23 mouse cellular contexts compared by ENCODE assay signal in the genomic region with DNA sequence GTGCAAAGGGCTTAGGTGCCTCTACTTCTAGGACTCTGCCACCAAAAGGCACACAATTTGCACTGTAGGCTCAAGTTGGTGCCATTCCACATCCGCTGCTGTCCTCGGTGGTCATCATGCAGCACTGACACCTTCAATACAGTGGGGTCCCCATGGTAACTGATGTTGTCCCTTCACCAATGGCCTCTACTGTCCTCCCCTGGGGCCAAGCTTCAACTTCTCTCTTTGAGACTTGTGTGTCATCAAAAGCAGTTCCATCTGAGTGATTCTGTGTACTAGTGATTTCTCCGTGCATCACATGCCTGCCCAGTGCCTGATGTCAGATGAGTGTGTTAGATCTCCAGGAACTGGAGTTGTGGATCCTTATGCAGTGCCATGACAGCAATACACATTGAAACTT.
A peak's percentile ranks its signal among the peaks of the same experiment; 100 is the strongest.
DNase-seq lines count a peak whose midpoint lies in the region; ATAC-seq and TF ChIP-seq lines count a peak whose summit lies in the region.
"Had no signal": no experiment of that assay in that cellular context is flagged by ENCODE, and none has a peak within 500 bp of the region (broad histone marks: within the 10 kb centered on the region; RNA-seq: fewer than 3 reads in every experiment).

No protein-coding gene starts in this region.

- dilution Hi-C loops in CH12.LX (cut with MboI; ENCODE audit: extremely low pct_ligation_motif_present, extremely low pct_unique_long_range_greater_than_20kb, low sequenced_read_pairs) = no loop called here

- H3K36me3 ChIP-seq in CH12.LX (replicated peaks in 1 of 2; ENCODE audit: control insufficient read depth in 1 of 2, insufficient read depth in 1 of 2, low read length in 1 of 2) = no peaks in the 10 kb centered on the region
- no peaks in the 10 kb centered on the region for H3K36me3 ChIP-seq in midbrain, embryonic 13.5 days
- H3K36me3 ChIP-seq: embryonic facial prominence, embryonic 13.5 days; embryonic facial prominence, embryonic 15.5 days; forebrain, embryonic 10.5 days; forebrain, embryonic 12.5 days had no signal

- no peak overlapping the region for H3K9ac ChIP-seq in CH12.LX (ENCODE audit: insufficient read depth, low read depth)
- no peak overlapping the region for H3K9ac ChIP-seq in midbrain, embryonic 13.5 days (replicated peaks)
- H3K9ac ChIP-seq: embryonic facial prominence, embryonic 13.5 days; embryonic facial prominence, embryonic 15.5 days; forebrain, embryonic 12.5 days had no signal

- WGBS in midbrain, embryonic 13.5 days = 67% methylated on average over 3 of the region's 3 CpGs

- in situ Hi-C loops in CH12.LX (cut with MboI; ENCODE audit: low pct_ligation_motif_present, low pct_unique_long_range_greater_than_20kb, low sequenced_read_pairs) = no loop called here

- H3K4me3 ChIP-seq in CH12.LX (replicated peaks in 1 of 3; ENCODE audit: low read depth in 2 of 3, low read length in 2 of 3, poor library complexity in 1 of 3) = no peak overlapping the region
- no peak overlapping the region for H3K4me3 ChIP-seq in midbrain, embryonic 13.5 days (replicated peaks)
- H3K4me3 ChIP-seq: embryonic facial prominence, embryonic 13.5 days; embryonic facial prominence, embryonic 15.5 days; erythroblast, embryonic 14.5 days; forebrain, embryonic 10.5 days; forebrain, embryonic 12.5 days had no signal

- no peak overlapping the region for H3K27ac ChIP-seq in CH12.LX (ENCODE audit: insufficient read depth, low read depth)
- H3K27ac ChIP-seq in midbrain, embryonic 13.5 days = no peak overlapping the region
- H3K27ac ChIP-seq: embryonic facial prominence, embryonic 13.5 days; embryonic facial prominence, embryonic 15.5 days; forebrain, embryonic 10.5 days; forebrain, embryonic 12.5 days had no signal

- no peak for TF ChIP-seq EP300 in CH12.LX (IDR thresholded peaks at IDR 0.05; ENCODE audit: low read length)

- peaks cover 8 to 28% of the 10 kb centered on the region in 2 experiments for H3K4me1 ChIP-seq in CH12.LX (ENCODE audit: control insufficient read depth in 1 of 2, insufficient read depth in 2 of 2)
- 0 out of 2 replicates have a peak, but pooled peaks cover 5% of the 10 kb centered on the region for H3K4me1 ChIP-seq in midbrain, embryonic 13.5 days (replicated peaks)
- H3K4me1 ChIP-seq: embryonic facial prominence, embryonic 13.5 days; embryonic facial prominence, embryonic 15.5 days; forebrain, embryonic 10.5 days; forebrain, embryonic 12.5 days had no signal

- no peak for TF ChIP-seq CTCF in CH12.LX (conservative IDR thresholded peaks at IDR 0.05 in 1 of 2, IDR thresholded peaks at IDR 0.05 in 1 of 2; ENCODE audit: low read depth in 2 of 2, low read length in 2 of 2)

- no peak overlapping the region for H3K4me2 ChIP-seq in CH12.LX (ENCODE audit: insufficient read depth, low read depth, poor library complexity, severe bottlenecking)
- no peak overlapping the region for H3K4me2 ChIP-seq in midbrain, embryonic 13.5 days (replicated peaks)
- H3K4me2 ChIP-seq: embryonic facial prominence, embryonic 13.5 days; embryonic facial prominence, embryonic 15.5 days; forebrain, embryonic 12.5 days had no signal

- no peaks in the 10 kb centered on the region for H3K27me3 ChIP-seq in CH12.LX (replicated peaks)
- no peaks in the 10 kb centered on the region for H3K27me3 ChIP-seq in midbrain, embryonic 13.5 days
- H3K27me3 ChIP-seq: embryonic facial prominence, embryonic 13.5 days; embryonic facial prominence, embryonic 15.5 days; forebrain, embryonic 12.5 days had no signal

- no peaks in the 10 kb centered on the region for H3K79me2 ChIP-seq in CH12.LX (replicated peaks; ENCODE audit: control insufficient read depth, extremely low read depth, insufficient read depth, poor library complexity, severe bottlenecking)

- no peaks in the 10 kb centered on the region for H3K9me3 ChIP-seq in CH12.LX (replicated peaks; ENCODE audit: low read length)
- H3K9me3 ChIP-seq in midbrain, embryonic 13.5 days = no peaks in the 10 kb centered on the region
- H3K9me3 ChIP-seq: embryonic facial prominence, embryonic 13.5 days; embryonic facial prominence, embryonic 15.5 days; forebrain, embryonic 10.5 days; forebrain, embryonic 12.5 days had no signal

- peak; percentile 44; the same call in 1 of the 2 replicates for ATAC-seq in neutrophil, adult 5-6 weeks (ENCODE audit: extremely low read depth, insufficient number of reproducible peaks, low FRiP score, poor library complexity, severe bottlenecking)
- no peak for ATAC-seq in midbrain, embryonic 13.5 days
- ATAC-seq: CD4-positive, CD25-positive, alpha-beta regulatory T cell, adult 4 months; forebrain, embryonic 14.5 days; forebrain, embryonic 16.5 days had no signal

- TF ChIP-seq POLR2A in CH12.LX (IDR thresholded peaks at IDR 0.05; ENCODE audit: low read depth, low read length) = no peak

- peak; percentile 3 to 9 for DNase-seq in spleen, postnatal 36 days (ENCODE audit: low spot score in 2 of 2)
- DNase-seq in spleen, adult 12 weeks (ENCODE audit: low spot score) = no peak
- DNase-seq in CH12.LX (ENCODE audit: extremely low read depth) = peak; percentile 45
- no peak for DNase-seq in urinary bladder, postnatal 10 days (ENCODE audit: low spot score)
- DNase-seq in urinary bladder, adult 18-20 months (ENCODE audit: low spot score in 2 of 2) = no peak
- DNase-seq: adrenal gland, adult 2 months; adrenal gland, postnatal 10 days; adrenal gland, postnatal 25 days; cerebellum, adult 11-12 months; cerebellum, adult 2 months; cerebellum, adult 9-10 months; cerebellum, postnatal 10 days; cerebellum, postnatal 25 days had no signal

- no peak for TF ChIP-seq RAD21 in CH12.LX (IDR thresholded peaks at IDR 0.05; ENCODE audit: low read depth, low read length)

TF ChIP-seq in CH12.LX, 34 proteins besides CTCF, POLR2A, EP300 and RAD21:
- TF ChIP-seq BHLHE40 (IDR thresholded peaks at IDR 0.05; ENCODE audit: low read depth, low read length) = peak; percentile 38; the same call in 1 of the 2 replicates
- no peak for TF ChIP-seq TCF12 (IDR thresholded peaks at IDR 0.05; ENCODE audit: low read depth, low read length)

Comparison
In these comparisons a context has a peak if more than half of its experiments do, and no peak if none do; other contexts are left out.
1. DNase-seq: peak in spleen, postnatal 36 days (2 of 2) and CH12.LX (single experiment); none in spleen, adult 12 weeks (single experiment), urinary bladder, postnatal 10 days (single experiment) and urinary bladder, adult 18-20 months (0 of 2).